29 mouse cellular contexts compared by ENCODE assay signal in genomic region chr17:67054202-67054601, GRCm38 (mm10).
A peak's percentile ranks its signal among the peaks of the same experiment; 100 is the strongest.
DNase-seq lines count a peak whose midpoint lies in the region; ATAC-seq and TF ChIP-seq lines count a peak whose summit lies in the region.
"Had no signal": no experiment of that assay in that cellular context is flagged by ENCODE, and none has a peak within 500 bp of the region (broad histone marks: within the 10 kb centered on the region; RNA-seq: fewer than 3 reads in every experiment).

No protein-coding gene starts in this region.

- H3K36me3 ChIP-seq in forebrain, embryonic 15.5 days = no peaks in the 10 kb centered on the region
- no peaks in the 10 kb centered on the region for H3K36me3 ChIP-seq in forebrain, embryonic 12.5 days (replicated peaks)
- no peaks in the 10 kb centered on the region for H3K36me3 ChIP-seq in heart, embryonic 10.5 days
- no peaks in the 10 kb centered on the region for H3K36me3 ChIP-seq in heart, embryonic 11.5 days (ENCODE audit: control insufficient read depth, insufficient read depth, low read length)
- H3K36me3 ChIP-seq in midbrain, postnatal 0 days (ENCODE audit: insufficient read depth, low read length) = no peaks in the 10 kb centered on the region
- no peaks in the 10 kb centered on the region for H3K36me3 ChIP-seq in midbrain, embryonic 11.5 days (ENCODE audit: control insufficient read depth, insufficient read depth, low read length)
- H3K36me3 ChIP-seq: embryonic facial prominence, embryonic 12.5 days; embryonic facial prominence, embryonic 15.5 days; G1E; heart, embryonic 12.5 days; heart, embryonic 15.5 days; hindbrain, embryonic 10.5 days; hindbrain, embryonic 13.5 days had no signal

- peak; percentile 53 for DNase-seq in heart, embryonic 10.5 days (ENCODE audit: low spot score)
- peak; percentile 23 for DNase-seq in midbrain, postnatal 0 days (ENCODE audit: low spot score)
- DNase-seq in midbrain, embryonic 11.5 days (ENCODE audit: low spot score, missing footprints) = no peak
- peak; percentile 53 for DNase-seq in brain, embryonic 14.5 days (ENCODE audit: low read depth)
- DNase-seq: adrenal gland, postnatal 10 days; adrenal gland, postnatal 36 days; B cell, adult 2 months; cerebellum, adult 11 months; cerebellum, adult 2 months; cerebellum, adult 9-11 months; cerebellum, postnatal 25 days; gastrocnemius, postnatal 10 days; gastrocnemius, postnatal 36 days; heart, adult 2 months; heart, postnatal 10 days; heart, postnatal 36 days had no signal

- TF ChIP-seq POLR2A in brain, embryonic 14.5 days (IDR thresholded peaks at IDR 0.05; ENCODE audit: borderline replicate concordance, extremely low read depth, insufficient read depth, insufficient read length, poor library complexity, severe bottlenecking) = no peak

- no peaks in the 10 kb centered on the region for H3K9me3 ChIP-seq in forebrain, embryonic 15.5 days
- no peaks in the 10 kb centered on the region for H3K9me3 ChIP-seq in forebrain, embryonic 12.5 days
- no peaks in the 10 kb centered on the region for H3K9me3 ChIP-seq in heart, embryonic 10.5 days
- H3K9me3 ChIP-seq in heart, embryonic 11.5 days (replicated peaks; ENCODE audit: control insufficient read depth, low read length) = no peaks in the 10 kb centered on the region
- no peaks in the 10 kb centered on the region for H3K9me3 ChIP-seq in midbrain, postnatal 0 days (ENCODE audit: low read length)
- no peaks in the 10 kb centered on the region for H3K9me3 ChIP-seq in midbrain, embryonic 11.5 days (ENCODE audit: control insufficient read depth, low read length)
- H3K9me3 ChIP-seq: embryonic facial prominence, embryonic 12.5 days; embryonic facial prominence, embryonic 15.5 days; heart, embryonic 12.5 days; heart, embryonic 15.5 days; hindbrain, embryonic 10.5 days; hindbrain, embryonic 13.5 days had no signal

- H3K27ac ChIP-seq in forebrain, embryonic 15.5 days (replicated peaks) = no peak overlapping the region
- H3K27ac ChIP-seq in forebrain, embryonic 12.5 days = no peak overlapping the region
- no peak overlapping the region for H3K27ac ChIP-seq in heart, embryonic 10.5 days
- no peak overlapping the region for H3K27ac ChIP-seq in heart, embryonic 11.5 days (ENCODE audit: low read depth, low read length)
- no peak overlapping the region; the same call in 1 of the 2 replicates for H3K27ac ChIP-seq in midbrain, postnatal 0 days (ENCODE audit: low read depth, low read length)
- H3K27ac ChIP-seq in midbrain, embryonic 11.5 days (ENCODE audit: low read depth, low read length) = no peak overlapping the region
- H3K27ac ChIP-seq: embryonic facial prominence, embryonic 12.5 days; embryonic facial prominence, embryonic 15.5 days; heart, adult 2 months; heart, embryonic 15.5 days; hindbrain, embryonic 10.5 days; hindbrain, embryonic 13.5 days had no signal

- H3K4me3 ChIP-seq in forebrain, embryonic 15.5 days = no peak overlapping the region
- H3K4me3 ChIP-seq in forebrain, embryonic 12.5 days (replicated peaks) = no peak overlapping the region
- H3K4me3 ChIP-seq in heart, embryonic 10.5 days = no peak overlapping the region
- H3K4me3 ChIP-seq in heart, embryonic 11.5 days (ENCODE audit: low read depth, low read length) = no peak overlapping the region
- H3K4me3 ChIP-seq in midbrain, postnatal 0 days (ENCODE audit: low read depth, low read length) = no peak overlapping the region
- no peak overlapping the region for H3K4me3 ChIP-seq in midbrain, embryonic 11.5 days (ENCODE audit: low read depth, low read length)
- H3K4me3 ChIP-seq: embryonic facial prominence, embryonic 12.5 days; embryonic facial prominence, embryonic 15.5 days; heart, adult 2 months; heart, embryonic 12.5 days; heart, embryonic 15.5 days; hindbrain, embryonic 10.5 days; hindbrain, embryonic 13.5 days had no signal

- H3K9ac ChIP-seq in forebrain, embryonic 15.5 days (replicated peaks) = no peak overlapping the region
- H3K9ac ChIP-seq in forebrain, embryonic 12.5 days = no peak overlapping the region
- no peak overlapping the region for H3K9ac ChIP-seq in heart, embryonic 11.5 days (ENCODE audit: low read depth, low read length)
- no peak overlapping the region for H3K9ac ChIP-seq in midbrain, postnatal 0 days (replicated peaks; ENCODE audit: low read length, poor library complexity, severe bottlenecking)
- H3K9ac ChIP-seq in midbrain, embryonic 11.5 days (ENCODE audit: low read length) = no peak overlapping the region
- H3K9ac ChIP-seq: embryonic facial prominence, embryonic 12.5 days; embryonic facial prominence, embryonic 15.5 days; heart, embryonic 12.5 days; heart, embryonic 15.5 days; hindbrain, embryonic 13.5 days had no signal

- no peak overlapping the region for H3K4me2 ChIP-seq in forebrain, embryonic 15.5 days (replicated peaks)
- no peak overlapping the region for H3K4me2 ChIP-seq in forebrain, embryonic 12.5 days
- no peak overlapping the region for H3K4me2 ChIP-seq in heart, embryonic 11.5 days
- H3K4me2 ChIP-seq in midbrain, postnatal 0 days (ENCODE audit: low read depth, low read length, poor library complexity, severe bottlenecking) = no peak overlapping the region
- no peak overlapping the region for H3K4me2 ChIP-seq in midbrain, embryonic 11.5 days
- H3K4me2 ChIP-seq: embryonic facial prominence, embryonic 12.5 days; embryonic facial prominence, embryonic 15.5 days; heart, embryonic 12.5 days; heart, embryonic 15.5 days; hindbrain, embryonic 13.5 days had no signal

- peak; percentile 51; the same call in 1 of the 2 replicates for ATAC-seq in forebrain, embryonic 15.5 days (replicated peaks)
- no peak for ATAC-seq in forebrain, embryonic 12.5 days (ENCODE audit: low FRiP score)
- no peak for ATAC-seq in heart, embryonic 11.5 days (replicated peaks; ENCODE audit: insufficient number of reproducible peaks, low FRiP score, low TSS enrichment)
- peak; percentile 23; the same call in 1 of the 2 replicates for ATAC-seq in midbrain, postnatal 0 days (ENCODE audit: low FRiP score)
- no peak for ATAC-seq in midbrain, embryonic 11.5 days (ENCODE audit: low FRiP score)
- ATAC-seq: intestine, postnatal 0 days; Patski had no signal

- WGBS in forebrain, embryonic 15.5 days = 84% methylated on average over 10 of the region's 10 CpGs
- 91% methylated on average over 10 of the region's 10 CpGs for WGBS in forebrain, embryonic 12.5 days
- WGBS in heart, embryonic 10.5 days = 93% methylated on average over 10 of the region's 10 CpGs
- WGBS in heart, embryonic 11.5 days (ENCODE audit: insufficient replicate concordance) = 88% methylated on average over 10 of the region's 10 CpGs
- 66% methylated on average over 10 of the region's 10 CpGs for WGBS in midbrain, postnatal 0 days
- 93% methylated on average over 10 of the region's 10 CpGs for WGBS in midbrain, embryonic 11.5 days

- no peaks in the 10 kb centered on the region for H3K27me3 ChIP-seq in forebrain, embryonic 15.5 days
- no peaks in the 10 kb centered on the region for H3K27me3 ChIP-seq in forebrain, embryonic 12.5 days
- no peaks in the 10 kb centered on the region for H3K27me3 ChIP-seq in heart, embryonic 10.5 days (ENCODE audit: insufficient read depth, poor library complexity, severe bottlenecking)
- H3K27me3 ChIP-seq in heart, embryonic 11.5 days (ENCODE audit: control insufficient read depth, insufficient read depth, low read length) = no peaks in the 10 kb centered on the region
- no peaks in the 10 kb centered on the region for H3K27me3 ChIP-seq in midbrain, postnatal 0 days (ENCODE audit: insufficient read depth, low read length)
- H3K27me3 ChIP-seq in midbrain, embryonic 11.5 days (ENCODE audit: control insufficient read depth, insufficient read depth, low read length) = no peaks in the 10 kb centered on the region
- H3K27me3 ChIP-seq: CH12.LX; embryonic facial prominence, embryonic 12.5 days; embryonic facial prominence, embryonic 15.5 days; heart, embryonic 12.5 days; heart, embryonic 15.5 days; hindbrain, embryonic 13.5 days; Patski had no signal

- peaks cover 12% of the 10 kb centered on the region; the same call in 1 of the 2 replicates for H3K4me1 ChIP-seq in forebrain, embryonic 15.5 days
- H3K4me1 ChIP-seq in forebrain, embryonic 12.5 days = peaks cover 11% of the 10 kb centered on the region
- H3K4me1 ChIP-seq in heart, embryonic 10.5 days = no peaks in the 10 kb centered on the region
- H3K4me1 ChIP-seq in heart, embryonic 11.5 days (ENCODE audit: control insufficient read depth, insufficient read depth, low read length) = no peaks in the 10 kb centered on the region
- H3K4me1 ChIP-seq in midbrain, postnatal 0 days (ENCODE audit: insufficient read depth, low read length) = peaks cover 4% of the 10 kb centered on the region; the same call in 1 of the 2 replicates
- H3K4me1 ChIP-seq in midbrain, embryonic 11.5 days (ENCODE audit: control insufficient read depth, insufficient read depth, low read length) = no peaks in the 10 kb centered on the region
- H3K4me1 ChIP-seq: embryonic facial prominence, embryonic 12.5 days; heart, embryonic 12.5 days; heart, embryonic 15.5 days had no signal

- no peak for TF ChIP-seq CTCF in midbrain, postnatal 0 days (IDR thresholded peaks at IDR 0.05)
- no peak for TF ChIP-seq CTCF in brain, embryonic 14.5 days (IDR thresholded peaks at IDR 0.05; ENCODE audit: borderline replicate concordance, extremely low read depth, insufficient read depth, insufficient read length)

Comparison
In these comparisons a context has a peak if more than half of its experiments do, and no peak if none do; other contexts are left out.
1. ATAC-seq: peak in forebrain, embryonic 15.5 days (single experiment) and midbrain, postnatal 0 days (single experiment); none in forebrain, embryonic 12.5 days (single experiment), heart, embryonic 11.5 days (single experiment) and midbrain, embryonic 11.5 days (single experiment).